Mouse (Mus musculus): ENCODE results near the gene Tmc3.

GRCm38 (mm10) chr7:83568815-83569214 is 15.9 kb upstream of the Tmc3 start:
- TF ChIP-seq POLR2A (IDR thresholded peaks at IDR 0.05; ENCODE audit: control insufficient read depth in 1 of 2, insufficient read depth in 1 of 2, low read depth in 1 of 2, low read length in 2 of 2, poor library complexity in 1 of 2) = no peak
- TF ChIP-seq USF1 (IDR thresholded peaks at IDR 0.05; ENCODE audit: low read depth, low read length) = no peak
- TF ChIP-seq CTCF (IDR thresholded peaks at IDR 0.05 in 2 of 3, conservative IDR thresholded peaks at IDR 0.05 in 1 of 3; ENCODE audit: control insufficient read depth in 1 of 3, insufficient read depth in 1 of 3, low read depth in 2 of 3, low read length in 3 of 3, poor library complexity in 1 of 3, severe bottlenecking in 1 of 3) = no peak
- TF ChIP-seq SMC3 (IDR thresholded peaks at IDR 0.05; ENCODE audit: low read depth, low read length) = no peak
- TF ChIP-seq POLR2AphosphoS2 (IDR thresholded peaks at IDR 0.05; ENCODE audit: low read length) = no peak
- TF ChIP-seq UBTF (IDR thresholded peaks at IDR 0.05; ENCODE audit: borderline replicate concordance, insufficient read depth, low read depth, low read length) = no peak
- no peak for TF ChIP-seq E2F4 (IDR thresholded peaks at IDR 0.05; ENCODE audit: borderline replicate concordance, low read depth, low read length)
- no peak for TF ChIP-seq ZC3H11A (IDR thresholded peaks at IDR 0.05; ENCODE audit: low read depth, low read length)
- no peak for TF ChIP-seq MEF2A (IDR thresholded peaks at IDR 0.05; ENCODE audit: extremely low read depth, insufficient replicate concordance, low read depth, low read length, poor library complexity, severe bottlenecking)
- no peak for TF ChIP-seq ZMIZ1 (IDR thresholded peaks at IDR 0.05; ENCODE audit: low read depth, low read length)
- TF ChIP-seq EP300 (IDR thresholded peaks at IDR 0.05; ENCODE audit: low read depth in 1 of 2, low read length in 2 of 2) = no peak
- no peak for TF ChIP-seq MAZ (IDR thresholded peaks at IDR 0.05; ENCODE audit: low read depth, low read length)

Data from MEL (cell line).